Mouse (Mus musculus) monocyte, adult 5-6 weeks (primary cell): ENCODE measurements around the gene 4931406P16Rik. TPM values are rescaled to one million over a fixed set of nuclear protein-coding genes. Genes with fewer than 3 reads are reported as not detected.

Experiments used
- ATAC-seq: fragments of 153-309, 156-312 bp; replicated peaks from 2 replicates; pipeline ENCODE4 v1.8.0; 2017; ENCODE audit warnings: mild to moderate bottlenecking; ENCODE audit not compliant: low TSS enrichment, insufficient number of reproducible peaks, severe bottlenecking, poor library complexity, low FRiP score
- total RNA-seq: library from RNA; stranded (forward); fragments of 200-1000, 200-491, 200-594 nt; gene quantifications from 3 replicates; pipeline ENCODE4 v1.2.3, GENCODE M21; 2017

4931406P16Rik gene
- total RNA-seq, 1 experiment from 2014 or later, result 28.1 TPM

GRCm38 (mm10) chr7:34258407-34258806, 54.9 kb downstream of the 4931406P16Rik start:
- no peak for ATAC-seq

- no peak for ATAC-seq
These were observed 56.1 kb downstream of the 4931406P16Rik start for GRCm38 (mm10) chr7:34257279-34257678.

GRCm38 (mm10) chr7:34255916-34256315, 57.4 kb downstream of the 4931406P16Rik start:
- no peak for ATAC-seq

GRCm38 (mm10) chr7:34255137-34255536, 58.2 kb downstream of the 4931406P16Rik start:
- no peak for ATAC-seq

DNA sequence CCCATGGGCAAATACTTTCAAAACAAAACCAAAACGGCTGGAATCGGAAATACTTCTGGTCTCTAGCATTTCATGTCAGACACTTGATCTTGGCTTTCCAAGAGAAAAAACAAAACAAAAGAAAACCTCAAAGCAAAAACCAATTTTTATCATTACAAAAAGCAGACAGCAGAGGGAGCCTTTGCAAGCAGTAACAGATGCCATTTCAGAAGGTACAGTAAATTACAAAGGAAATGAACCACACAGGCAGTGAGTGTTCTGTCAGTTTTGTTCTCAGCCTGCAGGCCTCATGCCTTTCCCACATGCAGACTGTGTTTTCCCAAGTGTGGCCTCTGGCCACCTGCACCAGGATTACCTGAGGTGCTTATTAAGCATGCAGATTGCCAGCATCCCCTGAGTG, 61.3 kb downstream of the 4931406P16Rik start:
- ATAC-seq, result no peak

DNA sequence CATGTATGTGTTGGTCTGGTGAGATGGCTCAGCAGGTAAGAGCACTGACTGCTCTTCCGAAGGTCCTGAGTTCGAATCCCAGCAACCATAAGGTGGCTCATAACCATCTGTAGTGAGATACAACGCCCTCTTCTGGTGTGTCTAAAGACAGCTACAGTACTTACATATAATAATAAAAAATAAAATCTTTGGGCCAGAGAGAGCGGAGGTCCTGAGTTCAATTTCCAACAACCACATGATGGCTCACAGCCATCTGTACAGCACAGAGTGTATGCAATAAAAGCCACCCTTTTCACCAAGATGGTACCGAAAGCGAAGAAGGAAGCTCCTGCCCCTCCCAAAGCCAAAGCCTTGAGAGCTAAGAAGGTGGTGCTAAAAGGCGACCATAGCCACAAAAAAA, 62.6 kb downstream of the 4931406P16Rik start, which contains the start of gene Gm6096:
Gm6096 (plus strand) TSS at position 301 of the 400 bp plus-strand sequence.
- ATAC-seq, result no peak

DNA sequence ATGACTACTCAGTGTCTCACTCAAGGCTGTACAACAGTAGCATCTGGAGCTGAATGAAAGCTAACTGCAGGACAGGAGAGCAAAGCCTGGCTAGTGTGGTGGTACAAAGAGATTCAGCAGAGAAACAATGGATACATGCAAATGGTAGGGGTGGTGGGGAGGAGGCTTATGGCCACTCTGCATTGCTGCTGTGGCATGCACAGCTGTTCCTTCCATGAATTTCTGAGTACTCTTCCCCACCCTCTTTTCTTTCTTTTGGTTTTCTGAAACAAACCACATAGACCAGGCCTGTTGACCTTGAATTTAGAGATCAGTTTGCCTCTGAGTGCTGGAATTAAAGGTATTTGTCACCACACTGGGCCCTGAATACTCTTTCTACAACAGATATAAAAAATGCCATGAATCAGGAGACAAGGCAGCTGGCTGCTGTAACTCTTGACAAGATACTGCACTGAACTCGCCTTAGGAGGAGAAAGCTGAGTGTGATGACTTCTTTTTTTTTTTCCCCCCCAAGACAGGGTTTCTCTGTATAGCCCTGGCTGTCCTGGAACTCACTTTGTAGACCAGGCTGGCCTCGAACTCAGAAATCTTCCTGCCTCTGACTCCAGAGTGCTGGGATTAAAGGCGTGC, 66.4 kb downstream of the 4931406P16Rik start:
- ATAC-seq, result no peak

DNA sequence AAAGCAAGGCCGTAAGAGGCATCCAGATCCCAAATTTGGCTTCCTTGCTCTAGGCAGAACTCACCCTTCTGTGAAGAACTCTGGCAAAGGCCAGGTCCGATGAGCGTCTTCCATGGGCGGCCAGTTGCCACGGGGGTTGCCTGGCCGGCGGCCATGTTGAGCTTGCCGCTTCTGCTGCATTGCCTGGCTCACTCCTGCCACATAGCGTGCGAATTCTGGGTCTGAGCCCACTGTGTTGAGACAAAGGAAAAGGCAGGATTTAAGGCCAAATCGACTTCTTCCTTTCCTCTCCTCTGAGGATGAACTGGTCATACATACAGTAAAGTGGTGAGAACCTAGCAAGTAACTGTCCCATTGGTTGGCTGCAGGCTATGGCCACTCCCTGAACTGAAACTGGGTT, 71.2 kb downstream of the 4931406P16Rik start:
- ATAC-seq, result no peak

DNA sequence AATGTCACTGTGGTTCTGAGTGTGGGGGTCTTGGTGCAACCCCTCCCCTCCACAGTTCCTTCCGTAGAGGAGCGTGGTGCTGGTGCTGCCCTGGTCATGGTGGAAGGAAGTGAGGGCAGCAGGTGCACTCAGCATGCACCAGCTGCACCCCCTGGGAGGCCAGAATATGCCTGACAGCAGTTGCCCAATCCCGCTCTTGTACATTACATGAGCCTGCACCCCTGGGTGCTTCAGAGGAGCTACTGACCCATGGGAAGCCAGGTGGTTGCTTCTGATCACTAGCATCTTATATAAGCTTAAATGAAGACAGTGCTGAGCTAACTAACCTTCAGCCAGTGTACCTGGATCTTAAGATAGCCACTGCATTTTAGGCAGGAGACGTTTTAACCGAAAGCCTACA, 75.3 kb downstream of the 4931406P16Rik start:
- no peak for ATAC-seq

- no peak for ATAC-seq
These were observed 77.7 kb downstream of the 4931406P16Rik start for GRCm38 (mm10) chr7:34235602-34236001.

DNA sequence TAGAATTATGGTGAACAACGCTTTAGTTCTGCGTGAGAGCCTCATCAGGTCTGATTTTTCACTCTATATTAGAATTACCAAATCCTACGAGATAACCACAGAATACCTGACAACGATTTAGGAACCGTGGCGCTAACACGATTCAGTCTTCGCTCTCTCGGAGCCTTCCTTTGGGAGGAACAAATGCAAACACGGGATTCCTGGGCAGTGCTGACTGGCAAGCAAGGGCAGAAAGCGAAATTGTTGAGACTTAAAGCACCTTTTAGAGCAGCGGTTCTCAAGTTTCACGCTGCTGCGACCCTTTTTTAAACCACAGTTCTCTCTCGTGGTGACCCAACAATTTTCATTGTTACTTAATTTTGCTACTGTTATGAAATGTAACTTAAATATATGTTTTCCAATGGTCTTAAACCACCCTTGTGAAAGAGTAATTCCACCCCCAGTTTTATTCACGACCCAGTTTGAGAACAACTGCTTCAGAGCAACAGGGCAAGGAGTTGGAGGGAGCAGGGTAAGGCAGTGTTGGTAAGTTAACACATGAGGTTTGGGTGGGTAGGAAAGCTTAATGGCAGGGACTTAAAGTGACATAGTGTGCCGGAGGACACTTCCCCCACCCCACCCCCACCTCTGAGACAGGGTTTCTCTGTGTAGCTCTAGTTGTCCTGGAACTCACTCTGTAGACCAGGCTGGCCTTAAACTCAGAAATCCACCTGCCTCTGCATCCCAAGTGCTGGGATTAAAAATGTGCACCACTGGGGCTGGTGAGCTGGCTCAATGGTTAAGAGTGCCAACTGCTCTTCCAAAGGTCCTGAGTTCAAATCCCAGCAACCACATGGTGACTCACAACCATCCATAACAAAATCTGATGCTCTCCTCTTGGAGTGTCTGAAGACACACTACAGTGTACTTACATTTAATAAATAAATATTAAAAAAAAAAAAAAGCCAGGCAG, 78.5 kb downstream of the 4931406P16Rik start:
- no peak for ATAC-seq

DNA sequence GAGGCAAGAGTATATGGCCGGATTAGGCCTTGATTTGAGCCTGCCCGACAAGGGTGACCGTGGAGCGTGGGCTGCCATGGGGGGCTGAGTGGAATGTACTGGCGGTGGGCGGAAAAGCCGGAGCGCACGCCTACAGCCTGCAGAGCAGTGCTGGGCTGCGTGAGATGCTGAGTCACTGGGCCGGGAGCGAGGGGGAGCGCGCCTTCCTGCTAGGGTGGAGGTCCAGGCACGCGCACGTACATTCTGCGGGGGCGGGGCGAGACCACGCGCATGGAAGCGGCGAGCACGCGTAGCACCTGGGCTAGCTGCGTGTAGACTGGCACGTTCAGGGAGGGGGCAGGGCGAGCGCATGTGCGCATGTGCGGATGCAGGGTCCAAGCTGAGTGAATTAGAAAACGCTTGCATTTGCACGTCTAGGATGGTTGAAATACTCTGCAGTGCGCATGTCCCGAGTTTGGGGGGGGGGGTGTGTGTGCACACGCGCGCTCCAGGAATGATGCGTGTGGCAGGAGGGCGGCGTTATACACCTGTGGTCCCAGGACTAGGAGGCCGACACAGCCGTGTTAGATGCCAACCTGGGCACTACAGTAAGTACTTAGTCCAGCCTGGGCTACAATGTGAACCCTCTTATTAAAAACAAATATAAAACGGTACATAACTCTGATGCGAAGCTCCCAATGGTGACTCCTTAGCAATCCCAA, 79.3 kb downstream of the 4931406P16Rik start:
- ATAC-seq, result peak; percentile 69

- ATAC-seq, result no peak
These were observed 80.3 kb downstream of the 4931406P16Rik start for GRCm38 (mm10) chr7:34232785-34233725.

DNA sequence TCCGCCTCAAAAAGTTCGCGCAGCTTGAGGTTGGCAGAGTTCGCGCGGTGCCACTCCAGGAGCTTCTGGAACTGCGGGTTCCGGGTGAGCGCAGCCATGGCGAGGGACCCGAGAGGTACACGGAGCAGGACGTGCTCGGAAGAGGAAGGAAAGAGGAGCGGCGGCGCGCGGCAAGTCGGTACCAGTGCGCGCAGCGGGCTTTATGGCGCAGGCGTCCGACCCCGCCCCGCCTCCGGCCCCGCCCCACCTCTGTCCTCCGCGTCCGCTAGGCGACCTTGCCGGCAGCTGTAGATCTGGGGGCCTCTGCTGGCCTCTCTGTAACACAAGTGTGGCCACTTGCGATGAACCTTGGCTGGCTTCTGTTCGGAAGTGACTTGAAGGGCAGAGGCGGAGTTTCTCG, 83.2 kb downstream of the 4931406P16Rik start, which contains the start of gene Gpi1:
Gpi1 (minus strand) TSS at position 221 of the 400 bp plus-strand sequence.
- peak; percentile 62 for ATAC-seq

- ATAC-seq, result no peak
These were observed 83.7 kb downstream of the 4931406P16Rik start for GRCm38 (mm10) chr7:34229691-34230111.

DNA sequence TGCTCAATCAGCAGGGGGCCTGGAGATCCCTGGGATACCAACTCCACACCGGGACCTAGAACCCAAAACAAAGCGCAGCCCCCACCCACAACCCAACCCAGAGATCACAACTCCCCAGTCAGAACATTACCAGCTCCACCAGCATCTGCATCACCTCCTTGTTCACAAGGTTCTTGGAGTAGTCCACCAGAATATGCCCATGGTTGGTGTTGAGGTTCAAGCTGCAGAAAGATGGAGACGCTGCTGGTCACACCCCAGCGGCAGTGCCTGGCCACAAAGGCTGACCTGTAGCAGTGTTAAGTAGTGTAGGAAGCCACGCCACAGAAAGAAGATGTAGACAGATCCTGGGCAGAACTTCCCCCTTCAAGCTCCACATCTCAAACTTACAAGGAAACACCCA, 84.2 kb downstream of the 4931406P16Rik start:
- 0 out of 2 replicates have a peak, but pooled peaks have one; percentile 6 for ATAC-seq

- ATAC-seq, result no peak
These were observed 84.7 kb downstream of the 4931406P16Rik start for GRCm38 (mm10) chr7:34228641-34229040.

GRCm38 (mm10) chr7:34226846-34227245, 86.5 kb downstream of the 4931406P16Rik start:
- no peak for ATAC-seq
